Mouse (Mus musculus): Measurements from ENCODE around the gene Atp6v1g2. TPM values are rescaled to one million over a fixed set of nuclear protein-coding genes. Genes with fewer than 3 reads are reported as not detected.
A peak's percentile ranks its signal among the peaks of the same experiment; 100 is the strongest.

Atp6v1g2 gene
- total RNA-seq, 2 experiments from 2014 or later, result 1.9 to 2.0 TPM

DNA sequence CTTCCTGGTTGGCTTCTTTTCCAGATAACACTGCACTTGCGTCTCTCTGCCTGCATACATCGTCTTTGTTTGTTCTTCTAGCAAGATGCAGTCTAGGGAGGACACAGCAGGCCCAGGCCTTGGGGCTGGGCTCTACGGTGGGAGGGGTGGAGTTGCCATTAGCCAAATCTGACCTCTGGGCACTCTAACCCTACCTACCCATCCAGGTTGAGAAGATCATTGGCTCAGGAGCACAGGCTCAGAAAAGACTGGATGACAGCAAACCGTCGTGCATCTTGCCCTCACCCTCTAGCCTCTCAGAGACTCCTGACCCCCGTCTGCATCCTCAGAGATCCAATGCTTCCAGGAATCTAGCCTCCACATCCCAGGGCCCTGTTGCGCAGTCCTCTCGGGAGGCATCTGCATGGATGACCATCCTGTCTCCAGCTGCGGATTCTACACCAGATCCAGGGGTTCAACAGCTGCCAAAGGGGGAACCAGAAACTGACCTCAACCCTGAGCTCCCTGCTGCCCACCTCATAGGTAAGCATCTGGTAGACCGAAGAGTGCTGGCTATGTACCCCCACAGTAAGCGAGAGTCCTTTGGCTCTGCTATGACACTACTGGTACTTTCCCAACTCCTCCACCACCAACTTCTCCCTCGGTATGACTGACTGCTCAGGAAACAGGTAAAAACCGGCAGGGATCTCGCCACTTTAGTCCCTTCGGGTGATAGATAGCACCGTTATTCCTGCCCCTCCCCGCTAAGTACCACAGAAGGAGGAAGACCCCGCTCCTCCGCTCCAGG, 38.4 kb upstream of the Atp6v1g2 start:
- intact Hi-C loops (cut with DNase I), result loop anchor here (2.0 to 5.0 kb wide), 2 partner anchors 16 to 37 kb away; partner anchors contain the start of gene Atp6v1g2
- Histone ChIP-seq H3K4me3 (peak overlapping the region; percentile 76), H3K27ac (peak overlapping the region; percentile 62)
- no peak for DNase-seq
- TF ChIP-seq CTCF (IDR thresholded peaks at IDR 0.05), result no peak

DNA sequence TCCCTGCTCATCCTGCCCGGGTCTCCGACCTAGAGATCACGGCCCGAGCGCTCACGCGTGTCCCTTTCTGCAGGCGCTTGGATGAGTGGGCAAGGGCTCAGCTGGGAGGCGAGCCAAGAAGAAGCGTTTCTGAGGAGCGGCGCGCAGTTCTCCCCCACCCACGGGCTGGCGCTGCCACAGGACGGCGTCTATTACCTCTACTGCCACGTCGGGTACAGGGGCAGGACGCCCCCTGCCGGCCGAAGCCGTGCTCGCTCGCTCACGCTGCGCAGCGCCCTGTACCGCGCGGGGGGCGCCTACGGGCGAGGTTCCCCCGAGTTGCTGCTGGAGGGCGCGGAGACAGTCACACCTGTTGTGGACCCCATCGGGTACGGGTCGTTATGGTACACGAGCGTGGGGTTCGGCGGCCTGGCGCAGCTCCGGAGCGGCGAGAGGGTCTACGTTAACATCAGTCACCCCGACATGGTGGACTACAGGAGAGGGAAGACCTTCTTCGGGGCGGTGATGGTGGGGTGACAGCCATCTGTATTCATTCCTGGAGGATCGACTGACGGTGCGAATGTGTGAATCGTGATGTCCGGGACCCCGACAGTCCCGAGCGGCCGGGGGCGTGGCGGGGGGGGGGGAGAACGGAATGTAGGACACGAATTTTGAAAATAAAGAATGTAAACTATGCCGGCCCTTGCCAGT, 37.7 kb upstream of the Atp6v1g2 start:
- intact Hi-C loops (cut with DNase I), result loop anchor here (2.0 to 5.0 kb wide), 2 partner anchors 17 to 37 kb away; partner anchors contain the start of gene Atp6v1g2
- peak overlapping the region; percentile 76 for H3K4me3 ChIP-seq
- DNase-seq, result peak; percentile 89
- peak overlapping the region; percentile 62 for H3K27ac ChIP-seq
- peak; percentile 99; the same call in 1 of the 2 replicates for TF ChIP-seq CTCF (IDR thresholded peaks at IDR 0.05)

DNA sequence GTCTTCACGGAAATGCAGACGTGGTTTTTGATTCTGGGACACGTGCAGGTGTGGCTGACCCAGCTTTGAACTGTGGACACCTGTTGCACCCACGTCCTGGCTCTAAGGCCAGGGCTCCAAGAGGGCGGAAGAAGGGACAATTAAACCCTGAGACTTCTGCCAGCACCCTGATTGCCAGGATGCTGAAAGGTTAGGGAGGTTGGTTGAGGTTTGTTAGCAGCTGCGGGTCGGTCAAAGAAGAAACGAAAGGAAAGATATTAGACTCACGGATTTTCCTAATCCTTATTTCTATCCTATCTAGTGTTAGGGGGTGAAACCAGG, 37.2 kb upstream of the Atp6v1g2 start:
- intact Hi-C loops (cut with DNase I), result loop anchor here (5.0 kb wide), 1 partner anchor 36 kb away; the partner anchor contains the start of gene Atp6v1g2
- H3K4me3 ChIP-seq, result peak overlapping the region; percentile 76
- no peak for TF ChIP-seq CTCF (IDR thresholded peaks at IDR 0.05)

DNA sequence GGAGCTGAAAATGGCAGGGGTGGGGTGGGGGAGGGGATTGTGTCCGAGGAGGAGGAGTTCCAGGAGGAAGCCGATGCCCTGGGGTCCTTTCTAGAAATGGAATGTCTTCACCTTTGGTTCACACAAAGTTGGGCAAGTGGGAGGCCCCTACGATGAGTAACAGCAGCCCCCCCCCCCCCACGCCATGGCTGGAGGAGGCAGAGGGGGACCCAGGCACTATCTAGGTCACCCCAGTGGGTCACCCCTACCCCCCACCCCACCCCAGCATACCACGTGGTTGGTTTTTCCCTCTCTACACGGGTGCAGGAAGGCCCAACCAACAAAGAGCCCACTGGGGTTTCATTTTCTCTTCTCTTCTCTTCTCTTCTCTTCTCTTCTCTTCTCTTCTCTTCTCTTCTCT, 36.3 kb upstream of the Atp6v1g2 start:
- no peak for TF ChIP-seq CTCF (IDR thresholded peaks at IDR 0.05)
- intact Hi-C loops (cut with DNase I), result loop anchor here (5.0 kb wide), 1 partner anchor 35 kb away; the partner anchor contains the start of gene Atp6v1g2
- Histone ChIP-seq H3K27ac (no peak overlapping the region), H3K4me3 (no peak overlapping the region)
- no peak for DNase-seq

More for the DNA sequence above, 37.2 kb upstream of the Atp6v1g2 start:
- DNase-seq, result no peak
- peak overlapping the region; percentile 62; the same call in 1 of the 2 replicates for H3K27ac ChIP-seq

DNA sequence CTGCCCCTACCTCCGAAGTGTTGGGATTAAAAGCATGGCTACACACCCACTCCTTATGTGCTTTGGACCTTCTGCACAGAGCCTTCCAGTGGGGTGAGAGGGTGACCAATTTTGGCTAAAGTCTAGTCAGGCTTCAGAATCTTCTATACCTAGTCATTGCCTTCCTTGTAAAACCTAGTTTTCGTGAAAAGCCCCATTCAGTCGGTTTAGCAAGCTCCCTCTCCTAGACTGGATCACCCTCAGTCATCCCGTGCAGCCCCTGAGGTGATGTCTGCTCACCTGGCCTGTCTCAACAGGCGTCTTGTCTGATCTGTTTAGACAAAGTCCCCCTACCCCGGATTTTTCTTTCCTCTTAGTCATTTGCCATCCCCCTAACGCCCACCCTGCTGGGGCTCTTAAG, 35.4 kb upstream of the Atp6v1g2 start:
- H3K4me3 ChIP-seq, result no peak overlapping the region
- no peak for TF ChIP-seq CTCF (IDR thresholded peaks at IDR 0.05)
- no peak for DNase-seq
- intact Hi-C loops (cut with DNase I), result loop anchor here (5.0 kb wide), 1 partner anchor 34 kb away; the partner anchor contains the start of gene Atp6v1g2
- no peak overlapping the region for H3K27ac ChIP-seq

DNA sequence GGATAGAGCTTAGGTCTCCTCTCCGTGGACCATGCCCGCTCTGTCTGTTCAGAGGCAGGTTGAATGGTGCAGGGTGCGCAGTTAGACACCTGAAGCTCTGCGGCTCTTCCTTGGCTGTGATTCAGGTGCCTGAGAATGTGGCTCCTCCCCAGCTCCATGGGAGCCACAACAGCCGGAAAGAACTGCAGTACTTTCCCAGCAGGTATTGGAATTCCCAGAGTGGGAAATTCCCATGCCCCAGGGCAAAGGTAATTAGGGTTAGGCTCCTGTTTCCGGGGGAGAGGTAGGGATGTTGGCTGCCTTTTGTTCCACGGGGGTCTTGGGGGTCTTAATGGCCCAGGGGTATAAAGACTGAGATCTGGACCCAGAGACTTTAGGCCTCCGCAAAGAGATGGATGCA, 34.5 kb upstream of the Atp6v1g2 start:
- TF ChIP-seq CTCF (IDR thresholded peaks at IDR 0.05), result no peak
- intact Hi-C loops (cut with DNase I), result loop anchor here (5.0 kb wide), 1 partner anchor 33 kb away; the partner anchor contains the start of gene Atp6v1g2
- no peak for DNase-seq
- no peak overlapping the region for H3K27ac ChIP-seq
- no peak overlapping the region for H3K4me3 ChIP-seq

DNA sequence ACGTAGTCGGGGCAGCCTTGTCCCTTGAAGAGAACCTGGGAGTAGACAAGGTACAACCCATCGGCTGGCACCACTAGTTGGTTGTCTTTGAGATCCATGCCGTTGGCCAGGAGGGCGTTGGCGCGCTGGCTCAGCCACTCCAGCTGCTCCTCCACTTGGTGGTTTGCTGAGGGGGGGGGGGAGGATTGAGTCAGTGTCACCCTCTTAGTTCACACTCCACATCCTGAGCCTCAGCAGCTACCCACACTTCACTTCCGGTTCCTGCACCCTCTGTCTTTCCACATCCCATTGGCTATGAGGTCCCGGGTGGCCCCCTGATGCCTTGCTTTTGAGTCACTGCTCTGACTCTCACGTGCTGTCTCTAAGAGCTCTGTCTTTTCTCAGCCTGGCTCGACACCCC, 33.1 kb upstream of the Atp6v1g2 start:
- H3K27ac ChIP-seq, result no peak overlapping the region
- intact Hi-C loops (cut with DNase I), result no loop called here
- no peak for DNase-seq
- TF ChIP-seq CTCF (IDR thresholded peaks at IDR 0.05), result no peak
- H3K4me3 ChIP-seq, result peak overlapping the region; percentile 61; the same call in 1 of the 2 replicates

DNA sequence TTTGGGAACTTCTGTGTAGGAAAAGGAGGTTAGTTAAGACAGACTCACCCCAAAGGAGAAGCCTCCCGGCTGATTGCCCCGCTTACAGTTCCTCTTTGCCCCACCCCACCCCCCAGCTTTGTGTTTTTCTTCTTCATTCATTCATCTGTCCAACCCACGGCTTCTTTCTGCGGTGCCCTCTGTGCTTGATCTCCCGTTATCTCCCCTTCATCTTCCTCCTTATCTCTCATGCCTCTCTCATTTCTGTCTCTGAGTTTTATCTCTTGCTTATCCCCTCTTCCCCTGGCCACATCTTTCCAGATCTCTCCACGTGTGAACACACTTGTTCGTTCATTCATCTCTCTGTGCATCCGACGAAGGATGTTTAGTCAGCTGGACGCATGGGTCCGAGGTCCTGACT, 32.3 kb upstream of the Atp6v1g2 start:
- Histone ChIP-seq H3K4me3 (peak overlapping the region; percentile 61), H3K27ac (no peak overlapping the region)
- intact Hi-C loops (cut with DNase I), result no loop called here
- TF ChIP-seq CTCF (IDR thresholded peaks at IDR 0.05), result no peak
- DNase-seq, result no peak

DNA sequence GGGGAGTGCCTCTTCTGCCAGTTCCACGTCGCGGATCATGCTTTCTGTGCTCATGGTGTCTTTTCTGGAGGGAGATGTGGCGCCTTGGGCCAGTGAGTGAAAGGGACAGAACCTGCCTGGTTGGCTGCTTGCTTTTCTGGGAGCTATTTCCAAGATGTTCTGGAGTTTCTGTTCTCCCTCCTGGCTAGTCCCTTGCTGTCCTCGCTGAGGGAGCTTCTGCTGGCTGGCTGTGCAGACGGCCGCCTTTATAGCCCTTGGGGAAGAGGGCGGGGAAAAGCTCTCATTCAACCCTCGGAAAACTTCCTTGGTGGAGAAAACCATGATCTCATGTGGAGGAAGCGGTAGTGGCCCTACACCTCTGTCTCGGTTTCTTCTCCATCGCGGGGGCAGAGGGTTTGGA, 31.7 kb upstream of the Atp6v1g2 start, which contains the start of gene Tnf:
Gene Tnf, minus strand, starts transcription at position 221 of the 400 bp plus-strand sequence.
- peak; percentile 69 for DNase-seq
- no peak for TF ChIP-seq CTCF (IDR thresholded peaks at IDR 0.05)
- H3K27ac ChIP-seq, result peak within 1 kb of the TSS; percentile 50
- H3K4me3 ChIP-seq, result peak within 1 kb of the TSS; percentile 61
- intact Hi-C loops (cut with DNase I), result no loop called here

DNA sequence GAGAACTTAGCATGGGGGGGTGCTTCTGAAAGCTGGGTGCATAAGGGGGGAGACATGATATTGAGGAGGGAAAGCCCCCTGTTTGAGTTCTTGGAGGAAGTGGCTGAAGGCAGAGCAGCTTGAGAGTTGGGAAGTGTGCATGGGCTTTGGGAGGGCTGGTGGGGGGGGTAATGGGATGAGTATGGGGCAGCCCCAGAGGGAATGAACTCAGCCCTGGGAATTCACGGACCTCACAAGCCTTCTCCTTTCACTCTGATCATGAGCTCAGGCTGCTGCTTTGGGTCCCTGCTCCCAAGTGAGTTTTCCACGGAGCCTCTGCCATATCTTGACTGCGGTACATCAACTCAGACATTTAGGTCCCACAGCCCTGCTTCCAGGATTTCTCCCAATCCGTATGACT, 31.0 kb upstream of the Atp6v1g2 start:
- H3K4me3 ChIP-seq, result no peak overlapping the region
- no peak for DNase-seq
- no peak for TF ChIP-seq CTCF (IDR thresholded peaks at IDR 0.05)
- intact Hi-C loops (cut with DNase I), result no loop called here
- H3K27ac ChIP-seq, result no peak overlapping the region

DNA sequence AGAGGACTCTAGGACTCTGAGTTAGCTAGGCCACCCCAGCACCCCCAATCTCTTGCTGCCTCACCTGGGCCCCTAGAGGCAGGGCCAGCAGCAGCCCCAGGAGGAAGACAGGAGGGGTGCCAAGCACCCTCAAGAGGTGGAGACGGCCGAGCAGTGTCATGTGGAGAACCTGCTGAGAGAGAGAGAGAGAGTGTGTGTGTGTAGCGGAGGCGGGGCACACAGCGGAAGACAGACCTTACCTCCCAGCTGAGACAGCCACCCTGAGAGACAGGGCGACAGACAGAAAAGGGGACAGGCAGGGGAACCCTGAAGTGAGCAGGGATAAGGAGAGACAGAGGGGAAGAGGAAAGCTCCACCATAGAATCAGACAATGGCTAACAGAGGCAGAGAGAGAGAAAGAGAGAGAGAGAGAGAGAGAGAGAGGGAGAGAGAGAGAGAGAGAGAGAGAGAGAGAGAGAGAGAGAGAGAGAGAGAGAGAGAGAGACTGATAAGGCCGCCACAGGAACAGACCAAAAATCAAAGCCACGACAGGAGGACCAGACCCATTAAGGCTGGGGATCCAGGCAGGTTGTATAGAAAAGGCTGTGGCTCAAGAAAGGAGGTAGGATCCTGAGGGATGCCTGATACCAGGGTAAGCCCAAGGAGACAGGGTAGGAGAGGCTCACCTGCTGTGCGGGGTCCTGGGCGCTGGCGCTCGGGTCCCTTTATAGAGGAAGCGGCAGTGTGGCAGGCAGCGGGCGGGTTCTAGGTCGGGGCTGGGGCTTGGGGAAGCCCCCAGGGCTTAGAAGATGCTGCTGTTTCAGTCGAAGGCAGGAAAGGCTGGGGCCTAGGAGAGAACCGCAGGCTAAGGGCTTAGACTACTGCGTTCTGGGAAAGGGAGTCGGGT, 28.7 kb upstream of the Atp6v1g2 start, which contains the start of gene Lta:
Gene Lta, minus strand, starts transcription at position 858 of the 886 bp plus-strand sequence.
- no peak for TF ChIP-seq CTCF (IDR thresholded peaks at IDR 0.05)
- Histone ChIP-seq H3K4me3 (no peak within 1 kb of the TSS), H3K27ac (no peak within 1 kb of the TSS)
- no peak for DNase-seq
- intact Hi-C loops (cut with DNase I), result no loop called here

DNA sequence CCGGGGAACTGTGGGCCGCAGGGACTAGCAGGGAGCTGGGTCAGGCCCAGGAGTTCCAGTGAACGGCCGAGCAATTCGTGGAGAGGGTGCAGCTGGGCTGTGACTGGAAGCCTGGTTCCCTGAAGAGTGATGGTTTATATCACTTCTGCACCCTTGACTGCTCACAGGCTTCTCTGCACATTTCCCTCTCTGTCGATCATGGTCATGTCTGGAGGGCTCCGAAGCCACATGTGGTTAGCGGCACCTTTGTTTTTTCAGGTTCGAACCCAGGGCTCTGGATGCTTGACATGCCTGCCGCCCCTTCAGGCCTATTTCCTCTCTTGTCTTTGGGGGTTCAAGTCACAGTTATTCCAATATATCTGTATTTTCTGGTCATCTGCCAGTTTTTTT, 28.1 kb upstream of the Atp6v1g2 start:
- no peak overlapping the region for H3K4me3 ChIP-seq
- intact Hi-C loops (cut with DNase I), result no loop called here
- TF ChIP-seq CTCF (IDR thresholded peaks at IDR 0.05), result no peak
- H3K27ac ChIP-seq, result no peak overlapping the region
- DNase-seq, result no peak
